Mouse (Mus musculus) cerebellum, postnatal 10 days (tissue): ENCODE measurements around the gene Olfr55.
"Not testable (repeated sequence)": the region's sequence is repeated elsewhere in the genome, so short reads cannot be mapped to it uniquely, and the experiment has no call there.

Experiments
- DNase-seq, 2 experiments: peaks; one replicate each; pipeline ENCODE4 v3.0.0; 2021; ENCODE audit warnings: mixed read lengths in 2 of 2

Gene Olfr55

DNA sequence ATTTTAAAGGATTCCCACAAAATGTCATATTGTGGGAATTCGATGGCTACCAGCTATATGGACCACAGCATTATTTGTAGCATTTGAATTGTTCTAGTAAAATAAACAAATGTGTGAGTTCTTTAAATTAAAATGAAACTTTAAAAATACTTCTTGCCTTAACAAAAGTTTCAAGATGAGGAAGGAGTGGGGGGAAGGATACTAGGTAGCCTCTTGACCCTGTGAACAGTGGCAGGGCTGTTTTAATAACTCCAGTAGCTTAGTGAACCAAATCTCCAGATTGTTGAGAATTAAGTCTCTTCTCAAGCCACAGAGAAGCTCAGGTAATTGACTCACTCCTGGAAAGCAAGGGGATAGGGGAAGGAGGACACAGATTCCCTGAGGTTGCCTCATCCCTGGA lies at the start of gene Olfr55:
Olfr55 (plus strand) TSS at position 301 of the 400 bp plus-strand sequence.
- not testable (repeated sequence) for DNase-seq

DNA sequence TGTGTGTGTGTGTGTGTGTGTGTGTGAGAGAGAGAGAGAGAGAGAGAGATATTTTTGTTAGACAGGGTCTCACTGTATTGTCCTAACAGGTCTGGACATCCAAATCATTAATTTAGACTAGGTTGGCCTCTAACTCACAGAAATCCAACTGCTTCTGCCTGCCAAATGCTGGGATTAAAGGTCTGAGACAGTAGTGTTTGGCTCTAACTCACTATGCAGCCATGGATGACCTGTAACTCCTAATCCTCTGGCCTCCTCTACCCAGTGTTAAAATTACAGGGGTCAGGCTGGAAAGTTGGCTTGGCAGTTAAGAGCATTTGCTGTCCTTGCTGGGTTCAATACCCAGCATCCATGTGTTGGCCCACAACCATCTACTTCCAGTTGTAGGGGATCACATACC lies 43.7 kb upstream of the Olfr55 start:
- DNase-seq = no peak

DNA sequence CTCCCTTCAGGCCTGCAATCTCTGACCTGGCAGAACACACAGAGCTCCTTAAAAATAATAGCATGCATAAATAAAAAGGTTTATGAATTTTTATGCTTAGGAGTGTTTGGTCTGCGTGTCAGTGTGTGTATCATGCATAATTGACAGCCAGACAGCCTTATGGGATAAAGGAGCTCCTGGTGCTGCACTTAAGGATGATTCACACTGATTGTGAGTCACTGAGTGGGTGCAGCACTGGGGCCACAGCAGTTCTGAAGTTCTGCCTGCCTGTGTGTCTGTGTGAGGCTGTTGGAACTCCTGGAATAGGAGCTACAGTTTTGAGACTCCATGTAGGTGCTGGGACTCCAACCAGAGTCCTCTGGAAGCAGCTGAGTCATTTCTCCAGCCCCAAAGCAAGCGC lies 42.0 kb upstream of the Olfr55 start:
- no peak for DNase-seq

DNA sequence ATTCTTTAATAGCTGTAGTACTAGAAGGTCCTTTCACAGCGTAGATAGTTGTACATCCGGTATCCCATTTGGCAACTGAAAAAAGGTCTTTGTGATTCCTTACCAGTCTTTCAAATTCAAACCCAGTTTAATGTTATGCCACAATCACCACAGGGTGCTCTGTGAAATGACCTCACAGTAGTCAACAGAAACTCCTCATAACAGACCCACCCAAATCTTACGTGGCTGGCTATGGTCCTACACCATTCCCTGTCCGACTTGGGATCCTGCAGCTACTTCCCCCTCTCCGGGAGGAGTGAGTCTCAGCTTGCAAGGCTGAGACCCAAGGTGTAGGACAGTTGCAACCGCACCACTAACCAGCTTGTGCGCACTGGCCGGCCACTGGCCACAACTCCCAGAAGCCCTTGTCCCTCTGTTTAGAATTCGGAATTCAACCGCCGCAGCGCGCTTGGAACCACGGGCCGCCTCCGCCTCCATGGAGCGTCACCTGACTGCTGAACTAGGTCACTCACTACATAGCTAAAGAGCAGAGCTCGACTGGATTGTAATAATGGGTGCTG lies 28.9 kb upstream of the Olfr55 start, which contains the start of gene Morc2b:
Morc2b (minus strand) TSS at position 423 of the 560 bp plus-strand sequence.
- no peak for DNase-seq

DNA sequence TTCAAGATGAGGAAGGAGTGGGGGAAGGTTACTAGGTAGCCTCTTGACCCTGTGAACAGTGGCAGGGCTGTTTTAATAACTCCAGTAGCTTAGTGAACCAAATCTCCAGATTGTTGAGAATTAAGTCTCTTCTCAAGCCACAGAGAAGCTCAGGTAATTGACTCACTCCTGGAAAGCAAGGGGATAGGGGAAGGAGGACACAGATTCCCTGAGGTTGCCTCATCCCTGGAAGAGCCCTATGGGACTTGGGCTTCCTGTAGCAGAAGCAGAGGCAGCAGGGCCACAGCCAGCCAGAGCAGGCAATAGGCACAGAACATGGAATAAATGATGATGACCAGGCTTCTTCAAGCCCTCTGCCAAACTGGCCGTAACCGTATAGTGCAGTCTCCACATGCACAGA lies 22.8 kb downstream of the Olfr55 start, which contains the start of gene Olfr239:
Olfr239 (plus strand) TSS at position 301 of the 400 bp plus-strand sequence.
- DNase-seq = not testable (repeated sequence)

DNA sequence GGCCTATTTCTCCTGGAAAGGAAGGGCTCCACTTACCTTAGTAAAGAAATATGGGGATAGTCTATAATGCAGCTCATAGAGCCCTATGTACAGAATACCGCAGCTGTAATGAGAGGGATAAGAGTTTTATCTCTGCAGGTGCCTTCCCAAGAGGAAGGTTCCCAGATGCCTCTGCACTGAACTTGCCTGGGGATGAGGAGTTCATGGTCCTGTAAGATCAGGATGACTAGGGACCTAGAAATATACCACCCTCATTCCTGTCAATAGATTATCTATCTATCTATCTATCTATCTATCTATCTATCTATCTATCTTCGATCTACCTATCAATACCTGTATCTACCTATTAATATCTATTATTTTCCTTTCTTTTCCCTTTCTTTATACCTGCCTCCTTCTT lies 53.3 kb downstream of the Olfr55 start, which contains the start of gene Olfr1564:
Olfr1564 (minus strand) TSS at position 101 of the 400 bp plus-strand sequence.
- DNase-seq = no peak
